Mouse (Mus musculus): ENCODE results near the gene Acp7. TPM values are rescaled to one million over a fixed set of nuclear protein-coding genes. Genes with fewer than 3 reads are reported as not detected.
"Not testable (repeated sequence)": the region's sequence is repeated elsewhere in the genome, so short reads cannot be mapped to it uniquely, and the experiment has no call there.

Acp7 gene
- polyA plus RNA-seq, 1 experiment from 2014 or later = not detected

DNA sequence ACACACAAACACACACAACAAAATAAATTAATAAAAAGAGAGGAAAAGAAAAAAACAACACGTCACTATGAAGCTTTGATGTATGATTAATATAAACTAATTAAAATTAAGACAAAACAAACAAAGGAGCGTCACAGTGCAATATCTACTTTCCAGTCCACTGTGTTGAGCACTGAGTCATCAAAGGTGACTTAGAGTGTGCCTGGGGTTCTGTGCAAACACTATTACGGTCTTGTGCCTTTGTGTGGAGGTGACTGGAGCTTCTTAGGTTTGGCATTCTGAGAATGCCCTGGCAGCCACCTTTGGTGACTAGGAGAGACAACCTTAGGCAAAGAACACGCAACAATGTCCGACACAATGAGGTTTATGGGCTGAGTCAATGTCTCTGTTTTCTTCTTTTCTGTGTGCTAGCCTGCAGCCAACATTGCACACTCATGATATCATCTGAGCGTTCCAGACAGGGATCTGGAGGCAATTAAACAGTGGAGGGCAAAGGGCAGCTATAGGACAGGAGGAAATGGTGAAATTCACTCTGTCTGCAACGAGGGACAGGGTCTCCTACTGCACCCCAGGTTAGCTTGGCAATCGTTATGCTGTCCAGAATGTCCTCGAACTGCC is 11.9 kb downstream of the Acp7 start:
- 49% methylated on average over 9 of the region's 9 CpGs for WGBS (ENCODE audit: insufficient replicate concordance)
- H3K4me1 ChIP-seq (ENCODE audit: control insufficient read depth, low read depth, low read length) = no peaks in the 10 kb centered on the region
- H3K27ac ChIP-seq (ENCODE audit: low read length) = no peak overlapping the region
- H3K4me2 ChIP-seq (ENCODE audit: low read depth, low read length) = no peak overlapping the region
- H3K4me3 ChIP-seq (ENCODE audit: low read depth, low read length) = no peak overlapping the region
- no peak overlapping the region for H3K9ac ChIP-seq (ENCODE audit: low read depth, low read length)
- no peaks in the 10 kb centered on the region for H3K27me3 ChIP-seq (ENCODE audit: control insufficient read depth, insufficient read depth, low read depth, low read length)
- H3K9me3 ChIP-seq (replicated peaks; ENCODE audit: control insufficient read depth, low read length) = no peaks in the 10 kb centered on the region
- no peaks in the 10 kb centered on the region for H3K36me3 ChIP-seq (ENCODE audit: control insufficient read depth, insufficient read depth)
- ATAC-seq (ENCODE audit: low read depth) = no peak

DNA sequence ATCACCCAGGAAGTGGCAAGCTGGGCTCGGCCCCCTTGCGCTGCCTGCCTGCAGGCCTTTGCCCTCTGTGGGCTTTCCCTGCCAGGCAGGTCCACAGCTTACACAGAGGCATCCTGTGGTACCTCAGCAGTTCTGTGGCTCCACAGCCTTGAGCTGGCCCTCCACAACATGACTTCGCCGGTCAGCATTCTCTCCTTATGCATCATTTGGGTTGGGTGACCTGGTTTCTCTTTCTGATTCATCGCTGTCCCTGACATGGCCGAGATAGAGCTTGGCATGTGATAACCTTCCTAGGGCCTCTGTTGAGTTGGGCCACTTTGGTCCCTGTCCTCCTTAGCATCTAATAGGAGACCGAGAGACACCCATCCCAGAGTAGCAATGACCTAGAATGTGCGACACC is 25.2 kb downstream of the Acp7 start:
- ATAC-seq (ENCODE audit: low read depth) = no peak

GRCm38 (mm10) chr7:28603788-28604187 is 27.3 kb downstream of the Acp7 start:
- H3K9ac ChIP-seq (ENCODE audit: low read depth, low read length); H3K27ac ChIP-seq (ENCODE audit: low read length); H3K36me3 ChIP-seq (ENCODE audit: control insufficient read depth, insufficient read depth); H3K27me3 ChIP-seq (ENCODE audit: control insufficient read depth, insufficient read depth, low read depth, low read length); H3K4me1 ChIP-seq (ENCODE audit: control insufficient read depth, low read depth, low read length); H3K4me2 ChIP-seq (ENCODE audit: low read depth, low read length); H3K9me3 ChIP-seq (replicated peaks; ENCODE audit: control insufficient read depth, low read length); H3K4me3 ChIP-seq (ENCODE audit: low read depth, low read length); ATAC-seq (ENCODE audit: low read depth): not testable (repeated sequence)
- WGBS (ENCODE audit: insufficient replicate concordance) = 67% methylated on average over 2 of the region's 2 CpGs

More for the DNA sequence above, 25.2 kb downstream of the Acp7 start:
- no peak overlapping the region for H3K4me2 ChIP-seq (ENCODE audit: low read depth, low read length)
- H3K4me3 ChIP-seq (ENCODE audit: low read depth, low read length) = no peak overlapping the region
- H3K9ac ChIP-seq (ENCODE audit: low read depth, low read length) = no peak overlapping the region
- no peak overlapping the region for H3K27ac ChIP-seq (ENCODE audit: low read length)
- H3K9me3 ChIP-seq (replicated peaks; ENCODE audit: control insufficient read depth, low read length) = no peaks in the 10 kb centered on the region
- no peaks in the 10 kb centered on the region for H3K36me3 ChIP-seq (ENCODE audit: control insufficient read depth, insufficient read depth)
- 78% methylated on average over 8 of the region's 8 CpGs for WGBS (ENCODE audit: insufficient replicate concordance)
- no peaks in the 10 kb centered on the region for H3K4me1 ChIP-seq (ENCODE audit: control insufficient read depth, low read depth, low read length)
- H3K27me3 ChIP-seq (ENCODE audit: control insufficient read depth, insufficient read depth, low read depth, low read length) = no peaks in the 10 kb centered on the region

DNA sequence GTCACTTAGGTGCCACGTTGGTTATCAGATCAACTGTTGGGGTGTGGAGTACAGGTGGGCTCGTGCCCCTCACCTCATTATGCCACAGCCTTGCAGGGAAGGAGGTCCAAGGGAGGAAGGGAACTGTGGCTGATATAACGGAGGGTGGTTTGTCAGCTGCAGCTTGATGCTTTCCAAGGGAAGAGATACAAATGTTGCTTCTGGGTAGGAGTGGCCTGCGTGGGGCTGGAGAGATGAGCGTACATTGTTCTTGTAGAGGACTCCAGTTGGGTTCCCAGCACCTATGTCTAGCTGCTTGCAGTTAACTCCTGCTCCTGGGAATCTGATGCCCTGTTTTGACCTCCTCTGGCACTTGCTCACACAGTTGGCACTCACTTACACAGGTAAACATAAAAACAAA is 28.0 kb downstream of the Acp7 start:
- H3K4me3 ChIP-seq (ENCODE audit: low read depth, low read length) = no peak overlapping the region
- H3K36me3 ChIP-seq (ENCODE audit: control insufficient read depth, insufficient read depth) = no peaks in the 10 kb centered on the region
- no peaks in the 10 kb centered on the region for H3K9me3 ChIP-seq (replicated peaks; ENCODE audit: control insufficient read depth, low read length)
- no peaks in the 10 kb centered on the region for H3K27me3 ChIP-seq (ENCODE audit: control insufficient read depth, insufficient read depth, low read depth, low read length)
- no peak overlapping the region for H3K4me2 ChIP-seq (ENCODE audit: low read depth, low read length)
- H3K9ac ChIP-seq (ENCODE audit: low read depth, low read length) = no peak overlapping the region
- peaks cover 5% of the 10 kb centered on the region for H3K4me1 ChIP-seq (ENCODE audit: control insufficient read depth, low read depth, low read length)
- no peak overlapping the region for H3K27ac ChIP-seq (ENCODE audit: low read length)
- WGBS (ENCODE audit: insufficient replicate concordance) = 52% methylated on average over 5 of the region's 5 CpGs
- ATAC-seq (ENCODE audit: low read depth) = no peak

- 28% methylated on average over 7 of the region's 7 CpGs for WGBS (ENCODE audit: insufficient replicate concordance)
- no peak overlapping the region for H3K27ac ChIP-seq (ENCODE audit: low read length)
- peaks cover 13% of the 10 kb centered on the region for H3K4me1 ChIP-seq (ENCODE audit: control insufficient read depth, low read depth, low read length)
- H3K9ac ChIP-seq (ENCODE audit: low read depth, low read length) = no peak overlapping the region
- H3K36me3 ChIP-seq (ENCODE audit: control insufficient read depth, insufficient read depth) = no peaks in the 10 kb centered on the region
- no peak overlapping the region for H3K4me3 ChIP-seq (ENCODE audit: low read depth, low read length)
- no peak overlapping the region for H3K4me2 ChIP-seq (ENCODE audit: low read depth, low read length)
- no peak for ATAC-seq (ENCODE audit: low read depth)
- H3K9me3 ChIP-seq (replicated peaks; ENCODE audit: control insufficient read depth, low read length) = no peaks in the 10 kb centered on the region
- H3K27me3 ChIP-seq (ENCODE audit: control insufficient read depth, insufficient read depth, low read depth, low read length) = no peaks in the 10 kb centered on the region
Measured at GRCm38 (mm10) chr7:28601668-28602067, 29.5 kb downstream of the Acp7 start.

- H3K9ac ChIP-seq (ENCODE audit: low read depth, low read length) = no peak overlapping the region
- H3K4me3 ChIP-seq (ENCODE audit: low read depth, low read length) = no peak overlapping the region
- no peak for ATAC-seq (ENCODE audit: low read depth)
- no peak overlapping the region for H3K27ac ChIP-seq (ENCODE audit: low read length)
- H3K9me3 ChIP-seq (replicated peaks; ENCODE audit: control insufficient read depth, low read length) = no peaks in the 10 kb centered on the region
- H3K4me1 ChIP-seq (ENCODE audit: control insufficient read depth, low read depth, low read length) = peaks cover 19% of the 10 kb centered on the region
- H3K27me3 ChIP-seq (ENCODE audit: control insufficient read depth, insufficient read depth, low read depth, low read length) = no peaks in the 10 kb centered on the region
- no peaks in the 10 kb centered on the region for H3K36me3 ChIP-seq (ENCODE audit: control insufficient read depth, insufficient read depth)
- H3K4me2 ChIP-seq (ENCODE audit: low read depth, low read length) = no peak overlapping the region
- 7% methylated on average over 11 of the region's 11 CpGs for WGBS (ENCODE audit: insufficient replicate concordance)
Measured at GRCm38 (mm10) chr7:28601029-28601428, 30.1 kb downstream of the Acp7 start.

GRCm38 (mm10) chr7:28598951-28599350 is 32.2 kb downstream of the Acp7 start:
- H3K4me3 ChIP-seq (ENCODE audit: low read depth, low read length) = no peak overlapping the region
- H3K36me3 ChIP-seq (ENCODE audit: control insufficient read depth, insufficient read depth) = no peaks in the 10 kb centered on the region
- H3K27me3 ChIP-seq (ENCODE audit: control insufficient read depth, insufficient read depth, low read depth, low read length) = no peaks in the 10 kb centered on the region
- peaks cover 38% of the 10 kb centered on the region for H3K4me1 ChIP-seq (ENCODE audit: control insufficient read depth, low read depth, low read length)
- H3K9me3 ChIP-seq (replicated peaks; ENCODE audit: control insufficient read depth, low read length) = no peaks in the 10 kb centered on the region
- no peak overlapping the region for H3K9ac ChIP-seq (ENCODE audit: low read depth, low read length)
- WGBS (ENCODE audit: insufficient replicate concordance) = 67% methylated on average over 2 of the region's 2 CpGs
- ATAC-seq (ENCODE audit: low read depth) = no peak
- H3K27ac ChIP-seq (ENCODE audit: low read length) = no peak overlapping the region; the same call in 1 of the 2 replicates
- no peak overlapping the region for H3K4me2 ChIP-seq (ENCODE audit: low read depth, low read length)

- peak within 1 kb of the TSS; percentile 81 for H3K9ac ChIP-seq (ENCODE audit: low read depth, low read length)
- no peaks in the 10 kb centered on the region for H3K9me3 ChIP-seq (replicated peaks; ENCODE audit: control insufficient read depth, low read length)
- peaks cover 47% of the 10 kb centered on the region for H3K4me1 ChIP-seq (ENCODE audit: control insufficient read depth, low read depth, low read length)
- under 1% methylated on average over 66 of the region's 66 CpGs for WGBS (ENCODE audit: insufficient replicate concordance)
- no peaks in the 10 kb centered on the region for H3K27me3 ChIP-seq (ENCODE audit: control insufficient read depth, insufficient read depth, low read depth, low read length)
- peak within 1 kb of the TSS; percentile 84 for H3K4me2 ChIP-seq (ENCODE audit: low read depth, low read length)
- no peaks in the 10 kb centered on the region for H3K36me3 ChIP-seq (ENCODE audit: control insufficient read depth, insufficient read depth)
- peak within 1 kb of the TSS; percentile 94 for H3K27ac ChIP-seq (ENCODE audit: low read length)
- peak; percentile 85 for ATAC-seq (ENCODE audit: low read depth)
- peak within 1 kb of the TSS; percentile 70 for H3K4me3 ChIP-seq (ENCODE audit: low read depth, low read length)
Measured at GRCm38 (mm10) chr7:28597642-28598446, 33.3 kb downstream of the Acp7 start, which contains the start of the genes Samd4b and Pak4. Samd4b (minus strand) TSS chr7:28598144. Pak4 (minus strand) TSS chr7:28598185.

- Histone ChIP-seq H3K4me2 (ENCODE audit: low read depth, low read length) (peak overlapping the region; percentile 84), H3K27ac (ENCODE audit: low read length) (peak overlapping the region; percentile 94), H3K9ac (ENCODE audit: low read depth, low read length) (peak overlapping the region; percentile 81), H3K27me3 (ENCODE audit: control insufficient read depth, insufficient read depth, low read depth, low read length) (no peaks in the 10 kb centered on the region), H3K36me3 (ENCODE audit: control insufficient read depth, insufficient read depth) (no peaks in the 10 kb centered on the region), H3K4me1 (ENCODE audit: control insufficient read depth, low read depth, low read length) (peaks cover 52% of the 10 kb centered on the region), H3K9me3 (replicated peaks; ENCODE audit: control insufficient read depth, low read length) (no peaks in the 10 kb centered on the region), H3K4me3 (ENCODE audit: low read depth, low read length) (peak overlapping the region; percentile 70)
- ATAC-seq (ENCODE audit: low read depth) = no peak; the same call in 1 of the 2 replicates
- 11% methylated on average over 9 of the region's 9 CpGs for WGBS (ENCODE audit: insufficient replicate concordance)
Measured at GRCm38 (mm10) chr7:28597277-28597570, 33.9 kb downstream of the Acp7 start.
